Mouse (Mus musculus) adrenal gland, postnatal 36 days (tissue): Measurements from ENCODE around the gene Whrn. TPM values are rescaled to one million over a fixed set of nuclear protein-coding genes. Genes with fewer than 3 reads are reported as not detected.

Source experiments
- DNase-seq, 2 experiments: peaks; one replicate each; pipeline ENCODE4 v3.0.0; 2021; ENCODE audit warnings: mixed read lengths in 1 of 2
- long read RNA-seq, 2 experiments: library from polyadenylated mRNA; stranded (forward); transcript quantifications; one replicate each; pipeline ENCODE4 v2.0.0; 2021; ENCODE audit warnings: borderline sequencing depth in 2 of 2
- total RNA-seq, 2 experiments: library from RNA; stranded (reverse); gene quantifications; 2 replicates each; pipeline ENCODE4 v1.2.3; 2021

The Whrn gene
- total RNA-seq: 10 to 100 TPM; 33.5 to 59.9 TPM
- long read RNA-seq, experiment 1, full-length matches to known transcripts: 4 of 18 reads
- long read RNA-seq, experiment 1, partial matches to known transcripts: 13 of 18 reads
- long read RNA-seq, experiment 1, other reads (novel, unspliced or antisense): 1 of 18 reads
- long read RNA-seq, experiment 2, full-length matches to known transcripts: 11 of 18 reads
- long read RNA-seq, experiment 2, partial matches to known transcripts: 7 of 18 reads
- long read RNA-seq, experiment 2, other reads (novel, unspliced or antisense): 0 of 18 reads

GRCm38 (mm10) chr4:63495915-63496278 is at the start of gene Whrn:
Whrn (minus strand) TSS chr4:63495991.
- DNase-seq: peak; percentile 89

GRCm38 (mm10) chr4:63545231-63545958 is 49.6 kb upstream of the Whrn start:
- no peak for DNase-seq

GRCm38 (mm10) chr4:63544494-63545230 is 48.9 kb upstream of the Whrn start, which contains the start of gene Atp6v1g1:
Atp6v1g1 (plus strand) TSS chr4:63544772.
- DNase-seq: peak; percentile 96

GRCm38 (mm10) chr4:63543746-63544493 is 48.1 kb upstream of the Whrn start:
- no peak for DNase-seq

- no peak for DNase-seq
Measured at GRCm38 (mm10) chr4:63542209-63542608, 46.4 kb upstream of the Whrn start.

GRCm38 (mm10) chr4:63537602-63538001 is 41.8 kb upstream of the Whrn start:
- no peak for DNase-seq

GRCm38 (mm10) chr4:63530409-63530808 is 34.6 kb upstream of the Whrn start:
- DNase-seq: peak; percentile 70 to 75

- no peak for DNase-seq
Measured at GRCm38 (mm10) chr4:63528946-63529345, 33.2 kb upstream of the Whrn start.

- DNase-seq: no peak
Measured at GRCm38 (mm10) chr4:63525514-63525913, 29.7 kb upstream of the Whrn start.

GRCm38 (mm10) chr4:63521813-63522419 is 26.1 kb upstream of the Whrn start:
- no peak for DNase-seq

- no peak for DNase-seq
Measured at GRCm38 (mm10) chr4:63515021-63515420, 19.2 kb upstream of the Whrn start.

GRCm38 (mm10) chr4:63514454-63514984 is 18.7 kb upstream of the Whrn start:
- no peak for DNase-seq

GRCm38 (mm10) chr4:63512921-63513320 is 17.1 kb upstream of the Whrn start:
- DNase-seq: no peak

GRCm38 (mm10) chr4:63508232-63508631 is 12.4 kb upstream of the Whrn start:
- peak; percentile 90 to 93 for DNase-seq

GRCm38 (mm10) chr4:63507478-63507877 is 11.7 kb upstream of the Whrn start:
- no peak for DNase-seq

GRCm38 (mm10) chr4:63503949-63504348 is 8.2 kb upstream of the Whrn start:
- DNase-seq: no peak

GRCm38 (mm10) chr4:63501050-63501449 is 5.3 kb upstream of the Whrn start:
- DNase-seq: no peak

GRCm38 (mm10) chr4:63498346-63498745 is 2.6 kb upstream of the Whrn start:
- DNase-seq: no peak

- no peak for DNase-seq
Measured at GRCm38 (mm10) chr4:63496312-63496711, 521 bp upstream of the Whrn start.

GRCm38 (mm10) chr4:63494967-63495914 is 550 bp downstream of the Whrn start:
- DNase-seq: peak; percentile 67 to 77
